Mouse (Mus musculus) cerebellum, adult 2 months (tissue): ENCODE results near the gene Anks1b.

Experiments
- CTCF ChIP-seq: fragments of 200-500 bp; IDR thresholded peaks from 2 replicates; pipeline ENCODE4 v1.5.1; 2011; ENCODE audit warnings: low read depth, mild to moderate bottlenecking, control low read depth, low read length, moderate library complexity, borderline replicate concordance; ENCODE audit not compliant: insufficient read depth
- POLR2A ChIP-seq: fragments of 200-500 bp; IDR thresholded peaks from 2 replicates; pipeline ENCODE4 v1.6.1; 2011; ENCODE audit warnings: low read length, control low read depth, borderline replicate concordance; ENCODE audit not compliant: insufficient read depth

DNA sequence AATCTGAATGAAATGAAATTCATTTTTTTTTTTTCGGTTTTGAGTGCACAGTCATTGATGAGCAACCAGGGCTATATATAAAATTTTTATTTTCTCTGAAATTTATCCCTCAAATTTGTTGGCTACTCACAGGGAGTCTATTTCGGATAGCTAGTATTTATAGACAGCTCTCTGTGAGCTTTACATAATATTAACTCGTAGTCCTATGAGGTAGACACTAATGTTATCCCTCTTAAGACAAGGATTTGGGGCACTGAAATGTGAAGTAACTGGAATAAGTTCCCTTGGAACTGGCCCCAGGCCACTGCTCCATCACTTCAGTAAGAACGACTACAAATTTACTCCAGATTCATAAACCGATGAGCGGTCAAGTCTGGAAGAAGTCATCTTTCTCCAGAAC lies 977.8 kb downstream of the Anks1b start:
- no peak for TF ChIP-seq POLR2A
- no peak for TF ChIP-seq CTCF
